Mouse (Mus musculus) cerebellum, postnatal 25 days (tissue): ENCODE results near the gene Ece2.
"Not testable (repeated sequence)": the region's sequence is repeated elsewhere in the genome, so short reads cannot be mapped to it uniquely, and the experiment has no call there.

Experiments used
- DNase-seq, 2 experiments: peaks; one replicate each; pipeline ENCODE4 v3.0.0; 2021; ENCODE audit warnings: mixed read lengths in 2 of 2

Gene Ece2

GRCm38 (mm10) chr16:20623211-20623610 lies 6.4 kb upstream of the Ece2 start:
- DNase-seq = no peak

GRCm38 (mm10) chr16:20628871-20629391 lies 697 bp upstream of the Ece2 start:
- no peak for DNase-seq

GRCm38 (mm10) chr16:20637410-20637809 lies 7.8 kb downstream of the Ece2 start:
- DNase-seq = no peak

- DNase-seq = peak in 1 of 2 experiments; percentile 18
Observed at GRCm38 (mm10) chr16:20638367-20638766, 8.7 kb downstream of the Ece2 start.

- peak; percentile 82 to 91 for DNase-seq
Observed at GRCm38 (mm10) chr16:20642161-20642560, 12.5 kb downstream of the Ece2 start.

GRCm38 (mm10) chr16:20643911-20644310 lies 14.3 kb downstream of the Ece2 start:
- DNase-seq = no peak

- peak; percentile 99 for DNase-seq
Observed at GRCm38 (mm10) chr16:20651076-20651946, 21.7 kb downstream of the Ece2 start, which contains the start of gene Psmd2. Psmd2 (plus strand) TSS chr16:20651652.

- DNase-seq = no peak
Observed at GRCm38 (mm10) chr16:20651947-20652310, 22.3 kb downstream of the Ece2 start.

GRCm38 (mm10) chr16:20653315-20653714 lies 23.7 kb downstream of the Ece2 start:
- DNase-seq = no peak

- no peak for DNase-seq
Observed at GRCm38 (mm10) chr16:20657661-20658060, 28.0 kb downstream of the Ece2 start.

GRCm38 (mm10) chr16:20668013-20668412 lies 38.4 kb downstream of the Ece2 start, which contains the start of gene Eif4g1:
Eif4g1 (plus strand) TSS chr16:20668313.
- not testable (repeated sequence) for DNase-seq

- no peak for DNase-seq
Observed at GRCm38 (mm10) chr16:20670291-20670690, 40.7 kb downstream of the Ece2 start.

GRCm38 (mm10) chr16:20671886-20672285 lies 42.3 kb downstream of the Ece2 start:
- no peak for DNase-seq

GRCm38 (mm10) chr16:20672500-20672902 lies 42.9 kb downstream of the Ece2 start:
- peak; percentile 97 to 98 for DNase-seq

- peak in 1 of 2 experiments; percentile 75 for DNase-seq
Observed at GRCm38 (mm10) chr16:20672965-20673705, 43.5 kb downstream of the Ece2 start.

- peak in 1 of 2 experiments; percentile 31 for DNase-seq
Observed at GRCm38 (mm10) chr16:20673706-20674303, 44.2 kb downstream of the Ece2 start.

- no peak for DNase-seq
Observed at GRCm38 (mm10) chr16:20675213-20675612, 45.6 kb downstream of the Ece2 start.

- no peak for DNase-seq
Observed at GRCm38 (mm10) chr16:20676702-20677101, 47.1 kb downstream of the Ece2 start.

GRCm38 (mm10) chr16:20677380-20677779 lies 47.8 kb downstream of the Ece2 start:
- DNase-seq = no peak

- DNase-seq = peak; percentile 79 to 91
Observed at GRCm38 (mm10) chr16:20677974-20678675, 48.5 kb downstream of the Ece2 start.

- no peak for DNase-seq
Observed at GRCm38 (mm10) chr16:20690774-20691173, 61.1 kb downstream of the Ece2 start.

GRCm38 (mm10) chr16:20691617-20692016 lies 62.0 kb downstream of the Ece2 start:
- DNase-seq = no peak
